Mouse (Mus musculus) limb, embryonic 12.5 days (tissue): Measurements from ENCODE around the gene Bod1l. TPM values are rescaled to one million over a fixed set of nuclear protein-coding genes. Genes with fewer than 3 reads are reported as not detected.
A peak's percentile ranks its signal among the peaks of the same experiment; 100 is the strongest.

ENCODE experiments used
- ATAC-seq: fragments of 200-750 bp; cut with Nextera tagmentation; 2 replicates; pipeline ENCODE4 v1.8.0; 2017; ENCODE audit warnings: low read depth, moderate TSS enrichment; ENCODE audit not compliant: insufficient number of reproducible peaks, insufficient read depth, low FRiP score, low TSS enrichment
- H3K27ac ChIP-seq: fragments of 300-500 bp; sonication (generic); 2 replicates; pipeline ENCODE4 v1.5.1; 2016; ENCODE audit warnings: mild to moderate bottlenecking, moderate library complexity
- H3K27me3 ChIP-seq: fragments of 300-500 bp; sonication (generic); 2 replicates; pipeline ENCODE4 v1.6.1; 2016; ENCODE audit warnings: mild to moderate bottlenecking, moderate library complexity
- H3K36me3 ChIP-seq: fragments of 300-500 bp; sonication (generic); 2 replicates; pipeline ENCODE4 v1.6.1; 2016; ENCODE audit warnings: mild to moderate bottlenecking, moderate library complexity
- H3K4me1 ChIP-seq: fragments of 300-500 bp; sonication (generic); replicated peaks from 2 replicates; pipeline ENCODE4 v1.6.1; 2016
- H3K4me2 ChIP-seq: fragments of 300-500 bp; sonication (generic); 2 replicates; pipeline ENCODE4 v1.6.1; 2016; ENCODE audit warnings: mild to moderate bottlenecking, moderate library complexity
- H3K4me3 ChIP-seq: fragments of 300-500 bp; sonication (generic); replicated peaks from 2 replicates; pipeline ENCODE4 v1.5.1; 2016; ENCODE audit warnings: mild to moderate bottlenecking
- H3K9ac ChIP-seq: fragments of 300-500 bp; sonication (generic); replicated peaks from 2 replicates; pipeline ENCODE4 v1.6.1; 2016; ENCODE audit warnings: mild to moderate bottlenecking, moderate library complexity
- H3K9me3 ChIP-seq: fragments of 300-500 bp; sonication (generic); 2 replicates; pipeline ENCODE4 v1.6.1; 2016; ENCODE audit warnings: mild to moderate bottlenecking, moderate library complexity
- WGBS: fragments of 180-500 bp; shearing (Covaris S2); methylation state at CpG from one replicate; pipeline ENCODE4 v1.1.7; 2016; 5-methylcytosine and 5-hydroxymethylcytosine counted together
- polyA plus RNA-seq: library from polyadenylated mRNA; unstranded; fragments of >200 nt; fragmentation: Nextera tagmentation; extraction: Ambion mirVana; gene quantifications from 2 replicates; pipeline ENCODE4 v1.2.1, GENCODE M21; 2016

Bod1l gene
- polyA plus RNA-seq, 1 experiment from 2014 or later, result 29.5 TPM

DNA sequence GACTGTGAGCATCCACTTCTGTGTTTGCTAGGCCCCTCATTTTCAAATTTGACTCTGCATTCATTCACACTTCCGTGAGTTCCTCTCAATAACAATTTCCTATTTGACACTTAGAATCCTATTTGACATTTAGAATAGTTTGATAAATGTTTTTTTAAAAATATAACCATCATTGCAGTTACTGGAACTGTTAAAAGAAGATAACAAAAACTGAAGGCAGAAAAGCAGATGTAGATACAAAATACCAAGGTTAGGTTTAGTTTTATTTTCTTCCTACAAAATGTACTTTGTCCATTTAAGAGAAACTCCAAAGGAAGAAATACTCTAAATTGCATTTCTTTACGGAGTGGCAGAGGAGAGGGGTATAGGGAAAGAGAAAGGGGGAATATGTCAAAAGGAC is 42.5 kb downstream of the Bod1l start:
- Histone ChIP-seq H3K4me2 (no peak overlapping the region), H3K36me3 (peaks cover 69% of the 10 kb centered on the region), H3K4me3 (no peak overlapping the region), H3K27ac (no peak overlapping the region), H3K27me3 (no peaks in the 10 kb centered on the region), H3K9ac (no peak overlapping the region), H3K4me1 (no peaks in the 10 kb centered on the region), H3K9me3 (no peaks in the 10 kb centered on the region)
- WGBS, result 93% methylated on average over 2 of the region's 2 CpGs
- no peak for ATAC-seq

DNA sequence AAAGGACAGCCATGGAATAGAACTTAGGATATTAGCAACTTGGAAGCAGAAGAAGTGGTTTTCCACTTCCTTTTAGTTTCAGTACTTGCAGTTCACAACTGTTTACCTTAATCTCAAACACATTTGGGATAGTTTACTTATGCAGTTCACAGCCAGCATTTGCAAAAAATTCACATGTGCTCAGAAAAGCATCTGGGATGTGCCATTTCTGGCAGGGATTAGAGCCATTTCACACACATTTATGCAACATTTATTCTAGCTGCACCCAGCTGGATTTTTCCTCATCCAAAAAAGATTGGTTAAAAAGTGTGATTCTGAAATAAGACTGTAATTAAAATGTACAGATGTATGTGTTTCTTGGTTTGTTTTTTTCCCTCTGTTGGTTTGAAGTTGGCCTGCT is 49.7 kb downstream of the Bod1l start:
- H3K27me3 ChIP-seq, result no peaks in the 10 kb centered on the region
- H3K9me3 ChIP-seq, result no peaks in the 10 kb centered on the region
- no peak for ATAC-seq
- H3K4me2 ChIP-seq, result no peak overlapping the region
- H3K4me3 ChIP-seq, result no peak overlapping the region
- H3K4me1 ChIP-seq, result no peaks in the 10 kb centered on the region
- no peak overlapping the region for H3K27ac ChIP-seq
- peaks cover 78% of the 10 kb centered on the region for H3K36me3 ChIP-seq
- no peak overlapping the region for H3K9ac ChIP-seq

DNA sequence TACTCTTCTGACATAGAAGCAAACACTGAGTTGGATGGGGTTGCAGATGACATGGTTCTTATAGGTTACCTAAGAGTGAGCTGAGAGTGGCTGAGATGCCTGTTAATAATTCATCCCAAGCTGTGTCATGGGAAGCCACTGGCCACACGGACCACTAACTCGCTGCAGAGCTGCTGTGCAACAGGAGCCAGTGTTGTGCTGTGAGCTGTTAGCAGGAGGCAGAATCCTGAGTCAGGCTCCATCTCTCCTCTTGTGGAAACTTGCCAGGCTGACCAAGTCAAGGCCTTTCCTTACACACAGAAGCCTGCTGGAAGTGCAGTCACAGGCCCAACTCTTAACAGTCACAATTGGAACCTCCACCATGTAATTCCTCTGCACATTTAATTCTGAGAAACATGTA is 53.6 kb downstream of the Bod1l start:
- no peak for ATAC-seq
- H3K4me2 ChIP-seq, result no peak overlapping the region
- H3K4me1 ChIP-seq, result no peaks in the 10 kb centered on the region
- peaks cover 87% of the 10 kb centered on the region for H3K36me3 ChIP-seq
- H3K9me3 ChIP-seq, result 0 out of 2 replicates have a peak, but pooled peaks cover 2% of the 10 kb centered on the region
- no peak overlapping the region for H3K4me3 ChIP-seq
- H3K27me3 ChIP-seq, result no peaks in the 10 kb centered on the region
- no peak overlapping the region for H3K9ac ChIP-seq
- no peak overlapping the region for H3K27ac ChIP-seq
- WGBS, result 90% methylated on average over 2 of the region's 2 CpGs

DNA sequence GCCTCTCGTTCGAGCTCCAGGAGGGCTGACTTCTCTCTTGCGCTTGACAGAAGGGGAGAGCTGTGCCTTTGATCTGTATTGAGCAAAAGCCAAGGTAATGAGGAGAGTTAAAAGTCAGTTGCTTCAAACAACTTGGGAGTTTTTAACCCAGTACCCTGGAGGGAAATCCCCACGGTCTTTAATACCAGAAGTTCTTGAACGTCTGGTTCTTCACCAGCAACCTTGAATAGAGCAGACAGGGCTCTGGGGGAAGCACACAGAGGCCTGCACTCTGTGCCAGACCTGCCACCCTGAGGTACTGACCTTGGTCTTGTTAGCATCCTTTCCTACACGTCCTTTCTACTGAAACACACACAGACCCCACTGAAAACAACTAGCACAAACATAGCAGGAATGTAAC is 55.2 kb downstream of the Bod1l start:
- Histone ChIP-seq H3K4me1 (no peaks in the 10 kb centered on the region), H3K4me3 (no peak overlapping the region), H3K27ac (no peak overlapping the region), H3K36me3 (peaks cover 82% of the 10 kb centered on the region), H3K27me3 (no peaks in the 10 kb centered on the region), H3K4me2 (no peak overlapping the region), H3K9ac (no peak overlapping the region), H3K9me3 (0 out of 2 replicates have a peak, but pooled peaks cover 2% of the 10 kb centered on the region)
- WGBS, result 61% methylated on average over 6 of the region's 6 CpGs
- ATAC-seq, result no peak

DNA sequence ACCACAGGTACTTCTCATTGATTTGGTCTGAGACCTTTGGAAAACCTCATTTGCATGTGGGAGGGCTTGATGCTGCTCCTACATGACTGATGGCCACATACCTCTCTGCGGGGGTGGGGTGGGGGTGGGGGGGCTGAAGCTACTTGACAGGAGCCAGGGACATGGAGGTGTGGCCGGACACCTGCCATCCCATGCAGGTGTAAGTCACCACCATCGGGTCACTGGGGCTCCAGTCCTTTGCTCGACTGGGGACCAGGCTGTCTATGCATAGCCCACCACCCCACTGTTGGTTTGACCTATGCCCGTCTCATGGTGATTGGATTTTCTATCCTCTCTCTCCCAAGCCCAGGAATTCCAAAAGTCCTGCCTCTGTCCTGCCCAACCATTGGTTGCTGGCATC is 62.2 kb downstream of the Bod1l start:
- no peak overlapping the region for H3K9ac ChIP-seq
- no peak overlapping the region for H3K4me2 ChIP-seq
- no peak overlapping the region for H3K27ac ChIP-seq
- no peaks in the 10 kb centered on the region for H3K4me1 ChIP-seq
- no peak for ATAC-seq
- H3K4me3 ChIP-seq, result no peak overlapping the region
- no peaks in the 10 kb centered on the region for H3K27me3 ChIP-seq
- WGBS, result 86% methylated on average over 5 of the region's 5 CpGs
- peaks cover 24% of the 10 kb centered on the region for H3K36me3 ChIP-seq
- H3K9me3 ChIP-seq, result 0 out of 2 replicates have a peak, but pooled peaks cover 2% of the 10 kb centered on the region

DNA sequence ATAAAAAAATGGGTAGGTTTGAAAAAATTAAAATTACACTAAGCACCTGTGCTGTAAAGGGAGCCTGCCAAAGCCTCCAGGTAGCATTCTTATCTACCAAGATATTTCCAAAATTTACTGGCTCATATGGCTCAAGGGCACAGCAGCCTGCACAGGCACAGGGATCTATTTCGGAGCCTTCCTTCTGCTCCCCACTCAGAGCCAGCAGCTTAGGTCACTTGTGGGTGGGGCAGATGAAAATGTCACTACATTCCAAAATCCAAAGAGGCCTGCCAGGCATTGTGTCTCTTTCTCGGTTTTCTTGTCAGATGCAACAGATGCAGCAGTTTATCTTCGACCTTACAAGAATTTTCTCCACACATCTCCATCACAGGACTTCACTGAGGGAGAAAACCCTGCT is 64.1 kb downstream of the Bod1l start:
- no peaks in the 10 kb centered on the region for H3K9me3 ChIP-seq
- H3K4me1 ChIP-seq, result no peaks in the 10 kb centered on the region
- H3K4me3 ChIP-seq, result no peak overlapping the region
- H3K9ac ChIP-seq, result no peak overlapping the region
- no peak overlapping the region for H3K4me2 ChIP-seq
- ATAC-seq, result no peak
- H3K27me3 ChIP-seq, result no peaks in the 10 kb centered on the region
- WGBS, result 78% methylated on average over 3 of the region's 3 CpGs
- H3K36me3 ChIP-seq, result peaks cover 8% of the 10 kb centered on the region; the same call in 1 of the 2 replicates
- no peak overlapping the region for H3K27ac ChIP-seq

DNA sequence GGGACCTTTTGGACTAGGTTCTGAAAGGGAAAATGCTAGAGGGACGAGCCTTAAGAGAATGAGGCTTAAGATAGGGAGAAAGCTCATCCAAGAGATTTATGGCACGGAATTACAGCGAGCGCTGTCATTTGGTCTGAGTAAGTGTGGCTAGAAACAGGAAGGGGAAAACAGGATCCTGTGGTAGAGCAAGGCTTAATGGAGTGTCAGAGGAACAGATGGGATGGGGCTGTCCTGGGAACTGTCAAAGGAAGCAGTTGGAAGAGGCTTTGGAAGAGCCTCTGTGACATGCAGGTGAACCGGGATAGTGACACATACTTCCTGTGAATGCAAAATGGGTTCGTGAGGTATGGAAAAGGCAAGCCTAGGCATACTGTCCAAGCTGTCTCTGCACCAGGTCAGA is 68.4 kb downstream of the Bod1l start:
- Histone ChIP-seq H3K4me3 (no peak overlapping the region), H3K4me2 (no peak overlapping the region), H3K36me3 (no peaks in the 10 kb centered on the region), H3K27me3 (0 out of 2 replicates have a peak, but pooled peaks cover 7% of the 10 kb centered on the region), H3K4me1 (no peaks in the 10 kb centered on the region), H3K27ac (no peak overlapping the region), H3K9ac (no peak overlapping the region), H3K9me3 (no peaks in the 10 kb centered on the region)
- 22% methylated on average over 6 of the region's 6 CpGs for WGBS
- no peak for ATAC-seq

DNA sequence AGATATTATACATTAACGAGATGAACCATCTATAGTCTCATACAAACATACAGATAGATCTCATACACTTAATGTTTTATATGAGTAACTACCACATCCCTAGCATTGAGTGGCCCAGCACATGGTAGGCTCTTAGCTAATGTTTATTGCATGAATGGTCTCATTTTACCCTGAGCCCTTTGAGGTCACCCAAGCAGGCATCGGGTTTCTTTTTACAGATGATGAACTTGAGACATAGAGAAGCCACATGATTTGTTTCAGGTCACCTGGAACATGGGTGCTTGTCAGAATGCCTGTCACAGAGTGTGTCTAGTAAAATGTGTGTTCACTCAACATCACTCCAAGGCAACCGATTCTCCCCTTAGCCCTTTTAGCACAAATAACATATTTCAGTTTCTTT is 68.8 kb downstream of the Bod1l start:
- no peak for ATAC-seq
- WGBS, result 54% methylated on average over 3 of the region's 3 CpGs
- H3K9ac ChIP-seq, result no peak overlapping the region

DNA sequence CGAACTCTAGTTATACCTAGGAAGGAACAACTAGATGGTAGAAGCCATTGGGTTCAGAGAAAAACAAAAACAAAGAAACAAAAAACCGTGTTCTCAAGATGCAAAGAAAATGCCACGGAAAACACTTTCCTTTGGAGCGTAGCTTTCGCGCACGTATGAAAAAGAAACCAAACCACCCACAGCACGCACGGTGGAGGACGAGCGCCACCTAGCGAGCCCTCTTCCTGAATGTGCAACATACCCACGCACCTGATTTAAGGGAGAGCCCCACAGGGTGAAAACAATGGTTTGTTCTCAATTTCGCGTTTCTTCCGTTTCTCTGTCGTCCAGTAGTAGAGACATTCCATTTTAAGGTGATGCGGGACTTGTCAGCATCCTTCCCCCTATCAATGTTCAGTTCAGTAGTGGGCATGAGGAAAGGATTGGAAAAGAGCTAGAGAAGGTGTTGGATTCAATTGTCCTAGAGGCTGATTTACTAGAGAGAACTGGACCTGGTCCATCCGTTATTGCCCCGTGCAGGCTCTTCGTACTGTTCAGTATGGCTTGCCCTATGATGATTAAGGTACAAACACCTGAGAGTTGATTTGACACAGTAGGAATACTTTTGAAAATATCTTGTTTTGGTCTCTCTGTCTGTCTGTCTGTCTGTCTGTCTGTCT is 75.6 kb downstream of the Bod1l start:
- H3K4me3 ChIP-seq, result peak overlapping the region; percentile 21; the same call in 1 of the 2 replicates
- H3K4me2 ChIP-seq, result peak overlapping the region; percentile 43
- peaks cover 20% of the 10 kb centered on the region for H3K4me1 ChIP-seq
- no peaks in the 10 kb centered on the region for H3K36me3 ChIP-seq
- peaks cover 64% of the 10 kb centered on the region for H3K27me3 ChIP-seq
- ATAC-seq, result no peak
- no peak overlapping the region for H3K27ac ChIP-seq
- no peak overlapping the region for H3K9ac ChIP-seq
- 5% methylated on average over 21 of the region's 21 CpGs for WGBS
- no peaks in the 10 kb centered on the region for H3K9me3 ChIP-seq

More for the DNA sequence above, 68.8 kb downstream of the Bod1l start:
- no peaks in the 10 kb centered on the region for H3K36me3 ChIP-seq
- no peaks in the 10 kb centered on the region for H3K9me3 ChIP-seq
- H3K4me3 ChIP-seq, result no peak overlapping the region
- no peak overlapping the region for H3K27ac ChIP-seq
- H3K27me3 ChIP-seq, result peaks cover 9% of the 10 kb centered on the region
- no peaks in the 10 kb centered on the region for H3K4me1 ChIP-seq
- H3K4me2 ChIP-seq, result no peak overlapping the region

DNA sequence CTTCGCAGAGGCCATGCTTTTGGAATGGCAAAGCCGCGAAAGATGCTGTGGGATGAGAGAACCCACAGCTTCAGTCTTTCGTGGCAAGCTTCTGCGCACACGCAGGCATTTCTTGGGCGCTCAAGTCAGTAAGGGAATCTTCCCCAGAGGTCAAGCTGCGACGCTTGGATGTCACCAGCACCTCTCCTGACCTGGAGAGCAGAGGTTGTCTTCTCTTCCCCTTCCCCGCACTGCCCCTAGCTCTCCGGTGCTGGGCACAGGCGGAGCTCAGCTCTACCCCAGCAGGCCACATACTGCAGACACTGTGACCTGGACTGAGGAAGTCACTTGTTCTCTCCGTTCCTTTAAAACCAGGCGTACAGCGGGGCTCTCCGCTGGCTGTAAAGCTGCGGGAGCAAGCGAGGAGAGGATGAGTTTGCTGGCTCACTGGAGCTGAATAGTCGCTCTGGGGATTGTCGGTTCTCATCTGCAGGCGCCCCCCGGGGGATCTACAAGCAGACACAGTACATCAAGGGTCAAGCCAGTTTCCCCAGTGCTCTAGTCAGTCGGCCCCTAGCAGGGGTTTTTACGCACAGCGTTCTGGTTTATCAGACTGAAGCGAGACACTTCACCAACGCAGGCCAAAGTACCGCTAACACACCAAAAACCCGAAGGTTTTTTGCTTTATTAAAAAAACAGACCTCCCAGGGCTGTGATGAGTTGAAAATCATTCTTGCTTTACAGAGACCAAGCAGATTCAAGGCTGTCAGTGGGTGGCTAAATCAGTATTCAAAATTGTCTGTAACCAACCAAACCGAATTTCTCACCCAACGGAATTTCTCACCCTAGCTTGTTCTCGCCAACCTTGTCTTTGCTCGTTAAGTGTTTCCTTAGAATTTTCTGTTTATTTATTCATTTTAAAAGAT is 76.6 kb downstream of the Bod1l start:
- H3K4me1 ChIP-seq, result peaks cover 28% of the 10 kb centered on the region
- H3K27me3 ChIP-seq, result peaks cover 74% of the 10 kb centered on the region
- no peaks in the 10 kb centered on the region for H3K36me3 ChIP-seq
- peak overlapping the region; percentile 21 for H3K4me3 ChIP-seq
- no peak for ATAC-seq
- H3K9ac ChIP-seq, result 0 out of 2 replicates have a peak overlapping the region, but pooled peaks have one; percentile 18
- H3K4me2 ChIP-seq, result peak overlapping the region; percentile 43
- no peaks in the 10 kb centered on the region for H3K9me3 ChIP-seq
- H3K27ac ChIP-seq, result 0 out of 2 replicates have a peak overlapping the region, but pooled peaks have one; percentile 32
- 3% methylated on average over 33 of the region's 33 CpGs for WGBS

DNA sequence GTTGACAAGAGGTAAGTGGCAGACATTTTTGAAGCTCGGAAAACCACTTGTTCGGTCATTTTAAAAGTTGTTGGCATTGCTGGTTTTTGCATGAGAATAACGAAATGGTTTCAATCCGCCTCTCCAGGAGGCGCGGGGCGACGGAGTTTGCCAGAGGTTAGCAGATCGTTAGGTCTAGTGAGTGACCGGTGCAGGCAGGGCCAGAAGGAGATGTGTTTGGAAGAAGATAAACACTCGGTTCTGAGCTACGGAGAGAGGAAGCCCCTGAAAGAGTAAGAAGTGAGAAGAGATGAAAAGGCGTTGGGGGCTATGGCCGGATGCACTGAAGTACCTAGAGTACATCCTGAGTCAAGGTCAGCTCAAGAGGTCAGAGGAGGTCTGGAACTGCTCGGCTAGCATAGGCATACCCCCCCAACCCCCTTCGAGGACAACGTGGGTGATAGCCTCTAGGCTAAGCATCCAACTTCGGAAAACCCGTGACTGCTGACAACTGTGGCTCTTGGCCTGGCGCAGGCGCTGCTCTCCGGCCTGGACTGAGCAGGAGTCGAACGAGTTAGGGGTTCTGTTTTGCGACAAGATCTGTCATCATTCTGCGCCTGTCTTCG is 77.6 kb downstream of the Bod1l start:
- whole genome bisulfite sequencing, result 2% methylated on average over 27 of the region's 27 CpGs
- ATAC-seq, result no peak
- peaks cover 32% of the 10 kb centered on the region for H3K4me1 ChIP-seq
- H3K27me3 ChIP-seq, result peaks cover 81% of the 10 kb centered on the region
- H3K4me2 ChIP-seq, result peak overlapping the region; percentile 43
- no peaks in the 10 kb centered on the region for H3K36me3 ChIP-seq
- H3K4me3 ChIP-seq, result peak overlapping the region; percentile 21
- no peak overlapping the region for H3K9ac ChIP-seq
- H3K9me3 ChIP-seq, result no peaks in the 10 kb centered on the region
- no peak overlapping the region for H3K27ac ChIP-seq
